Mouse (Mus musculus) urinary bladder, adult 2 months (tissue): ENCODE results near the gene Slc22a5. TPM values are rescaled to one million over a fixed set of nuclear protein-coding genes. Genes with fewer than 3 reads are reported as not detected.

Experiments
- DNase-seq: peaks from one replicate; pipeline ENCODE4 v3.0.0; 2022; ENCODE audit warnings: low spot score
- polyA plus RNA-seq: library from polyadenylated mRNA; depleted of rRNA; stranded (reverse); fragments of >200 nt; gene quantifications from 2 replicates; pipeline ENCODE4 v1.2.3, GENCODE M21; 2012; rRNA removed

Gene Slc22a5
- polyA plus RNA-seq, 1 experiment = 30.0 TPM

GRCm38 (mm10) chr11:53841514-53841913 is 49.9 kb downstream of the Slc22a5 start:
- DNase-seq = no peak

- no peak for DNase-seq
Measured at GRCm38 (mm10) chr11:53839663-53840642, 51.5 kb downstream of the Slc22a5 start.

- DNase-seq = no peak
Measured at GRCm38 (mm10) chr11:53839147-53839546, 52.3 kb downstream of the Slc22a5 start.

GRCm38 (mm10) chr11:53837731-53838130 is 53.7 kb downstream of the Slc22a5 start:
- no peak for DNase-seq

- no peak for DNase-seq
Measured at GRCm38 (mm10) chr11:53835379-53836010, 56.0 kb downstream of the Slc22a5 start.

GRCm38 (mm10) chr11:53825409-53825808 is 66.1 kb downstream of the Slc22a5 start:
- DNase-seq = no peak

GRCm38 (mm10) chr11:53821945-53822338 is 69.5 kb downstream of the Slc22a5 start:
- no peak for DNase-seq

GRCm38 (mm10) chr11:53821230-53821944 is 70.1 kb downstream of the Slc22a5 start:
- no peak for DNase-seq

- DNase-seq = no peak
Measured at GRCm38 (mm10) chr11:53820516-53821170, 70.8 kb downstream of the Slc22a5 start.

- no peak for DNase-seq
Measured at GRCm38 (mm10) chr11:53819511-53819910, 71.9 kb downstream of the Slc22a5 start.

GRCm38 (mm10) chr11:53818794-53819193 is 72.7 kb downstream of the Slc22a5 start:
- DNase-seq = no peak

GRCm38 (mm10) chr11:53816841-53817375 is 74.6 kb downstream of the Slc22a5 start:
- DNase-seq = no peak

GRCm38 (mm10) chr11:53814810-53815209 is 76.7 kb downstream of the Slc22a5 start:
- no peak for DNase-seq

Other genes starting within 250 kb of the Slc22a5 start
- gene Rad50, start 184.3 kb downstream of the Slc22a5 start, polyA plus RNA-seq = 10.2 and 13.9 TPM in 2 replicates
- gene Il5, start 170.9 kb downstream of the Slc22a5 start, polyA plus RNA-seq = 0.12 and 0.21 TPM in 2 replicates
- 71.6 and 89.5 TPM in 2 replicates for gene Irf1, start 121.6 kb downstream of the Slc22a5 start, polyA plus RNA-seq
- gene Gm17334, start 118.5 kb downstream of the Slc22a5 start, polyA plus RNA-seq = 1.8 and 2.3 TPM in 2 replicates
- 16.5 and 17.0 TPM in 2 replicates for gene Gm12216, start 32.4 kb downstream of the Slc22a5 start, polyA plus RNA-seq
- 18.8 and 20.5 TPM in 2 replicates for gene Slc22a21, start 88.7 kb upstream of the Slc22a5 start, polyA plus RNA-seq
- gene Slc22a4, start 136.4 kb upstream of the Slc22a5 start, polyA plus RNA-seq = 1.5 and 2.6 TPM in 2 replicates
- 170 and 183 TPM in 2 replicates for gene Pdlim4, start 177.4 kb upstream of the Slc22a5 start, polyA plus RNA-seq
- gene P4ha2, start 208.4 kb upstream of the Slc22a5 start, polyA plus RNA-seq = 26.5 and 26.7 TPM in 2 replicates